Mouse (Mus musculus): ENCODE measurements around the gene Otud7b.
A peak's percentile ranks its signal among the peaks of the same experiment; 100 is the strongest.
"Not testable (repeated sequence)": the region's sequence is repeated elsewhere in the genome, so short reads cannot be mapped to it uniquely, and the experiment has no call there.

Gene Otud7b

GRCm38 (mm10) chr3:96179531-96179930 lies 75.2 kb downstream of the Otud7b start:
- no peak for DNase-seq (ENCODE audit: low spot score in 2 of 2)

GRCm38 (mm10) chr3:96180727-96181477 lies 76.6 kb downstream of the Otud7b start, which contains the start of gene Sv2a:
TSS of gene Sv2a (plus strand) at chr3:96181151.
- DNase-seq (ENCODE audit: low spot score in 2 of 2): peak; percentile 69 to 75

GRCm38 (mm10) chr3:96181510-96182381 lies 77.4 kb downstream of the Otud7b start:
- peak in 1 of 2 experiments; percentile 63 for DNase-seq (ENCODE audit: low spot score in 2 of 2)

- DNase-seq (ENCODE audit: low spot score in 2 of 2): no peak
Observed at GRCm38 (mm10) chr3:96182382-96182776, 78.1 kb downstream of the Otud7b start.

- DNase-seq (ENCODE audit: low spot score in 2 of 2): no peak
Observed at GRCm38 (mm10) chr3:96192977-96193376, 88.7 kb downstream of the Otud7b start.

GRCm38 (mm10) chr3:96194966-96195365 lies 90.6 kb downstream of the Otud7b start:
- no peak for DNase-seq (ENCODE audit: low spot score in 2 of 2)

GRCm38 (mm10) chr3:96195616-96196313 lies 91.4 kb downstream of the Otud7b start:
- DNase-seq (ENCODE audit: low spot score in 2 of 2): no peak

- no peak for DNase-seq (ENCODE audit: low spot score in 2 of 2)
Observed at GRCm38 (mm10) chr3:96196437-96197128, 92.3 kb downstream of the Otud7b start.

GRCm38 (mm10) chr3:96197129-96197749 lies 92.9 kb downstream of the Otud7b start:
- DNase-seq (ENCODE audit: low spot score in 2 of 2): peak; percentile 85 to 89

GRCm38 (mm10) chr3:96198181-96198580 lies 93.9 kb downstream of the Otud7b start:
- DNase-seq (ENCODE audit: low spot score in 2 of 2): no peak

- DNase-seq (ENCODE audit: low spot score in 2 of 2): not testable (repeated sequence)
Observed at GRCm38 (mm10) chr3:96198601-96199251, 94.4 kb downstream of the Otud7b start.

GRCm38 (mm10) chr3:96199731-96200130 lies 95.4 kb downstream of the Otud7b start:
- DNase-seq (ENCODE audit: low spot score in 2 of 2): no peak

GRCm38 (mm10) chr3:96207819-96208218 lies 103.5 kb downstream of the Otud7b start:
- no peak for DNase-seq (ENCODE audit: low spot score in 2 of 2)

GRCm38 (mm10) chr3:96209242-96209641 lies 104.9 kb downstream of the Otud7b start:
- no peak for DNase-seq (ENCODE audit: low spot score in 2 of 2)

Data from frontal cortex, postnatal 10 days (tissue).